Mouse (Mus musculus) MEL (cell line): ENCODE measurements at regions not wholly inside any gene's neighbourhood (a gene's known extent, or its start where the extent isn't known, plus 50 kb on each side); places are given as distances from the start of the nearest gene placed in this dataset.

ENCODE experiments used
- DNase-seq: peaks from one replicate; pipeline ENCODE4 v3.0.0; 2011; ENCODE audit warnings: low read depth, low spot score
- H3K27ac ChIP-seq: 2 replicates; pipeline ENCODE4 v1.5.1; 2012; ENCODE audit warnings: low read depth, mild to moderate bottlenecking, control low read depth, low read length, moderate library complexity; ENCODE audit not compliant: control insufficient read depth
- H3K27me3 ChIP-seq, 2 experiments: fragments of 150-350 bp in 1 of 2; sonication (generic) in 1 of 2; 2 replicates each; pipeline ENCODE4 v1.6.1; 2012; ENCODE audit warnings: low read length in 2 of 2, mild to moderate bottlenecking in 2 of 2, improper control_type of control experiment in 1 of 2, moderate library complexity in 1 of 2; ENCODE audit not compliant: insufficient read depth in 2 of 2, control insufficient read depth in 1 of 2
- H3K36me3 ChIP-seq, 2 experiments: 2 replicates each; pipeline ENCODE4 v1.6.1; 2012 to 2014; ENCODE audit warnings: low read length in 2 of 2, improper control_type of control experiment in 1 of 2, inconsistent platforms in 1 of 2, mild to moderate bottlenecking in 1 of 2; ENCODE audit not compliant: insufficient read depth in 2 of 2, control insufficient read depth in 1 of 2
- H3K4me1 ChIP-seq, 2 experiments: fragments of 150-350 bp in 1 of 2; sonication (generic) in 1 of 2; 2 replicates each; pipeline ENCODE4 v1.6.1; 2012; ENCODE audit warnings: low read length in 2 of 2, improper control_type of control experiment in 1 of 2, mild to moderate bottlenecking in 1 of 2; ENCODE audit not compliant: insufficient read depth in 2 of 2, control insufficient read depth in 1 of 2
- H3K4me3 ChIP-seq, 2 experiments: fragments of 150-350 bp in 1 of 2; sonication (generic) in 1 of 2; 2 replicates each; pipeline ENCODE4 v1.5.1; 2012; ENCODE audit warnings: low read depth in 2 of 2, low read length in 2 of 2, mild to moderate bottlenecking in 2 of 2, moderate library complexity in 2 of 2, control low read depth in 1 of 2, improper control_type of control experiment in 1 of 2; ENCODE audit not compliant: control insufficient read depth in 1 of 2, insufficient read depth in 1 of 2
- H3K79me2 ChIP-seq: 2 replicates; pipeline ENCODE4 v1.6.1; 2012; ENCODE audit warnings: mild to moderate bottlenecking, low read length, moderate library complexity; ENCODE audit not compliant: control insufficient read depth, poor library complexity, insufficient read depth
- H3K9ac ChIP-seq: 2 replicates; pipeline ENCODE4 v1.6.1; 2012; ENCODE audit warnings: low read depth, mild to moderate bottlenecking, control low read depth, low read length, moderate library complexity; ENCODE audit not compliant: control insufficient read depth, poor library complexity, severe bottlenecking
- H3K9me3 ChIP-seq: fragments of 150-350 bp; sonication (generic); replicated peaks from 2 replicates; pipeline ENCODE4 v1.6.1; 2012; ENCODE audit warnings: mild to moderate bottlenecking, low read length, improper control_type of control experiment, moderate library complexity; ENCODE audit not compliant: insufficient read depth
- CHD1 ChIP-seq: IDR thresholded peaks from 2 replicates; pipeline ENCODE4 v1.6.1; 2012; ENCODE audit warnings: low read depth, mild to moderate bottlenecking, inconsistent platforms, low read length, improper control_type of control experiment
- CTCF ChIP-seq, 3 experiments: IDR thresholded peaks in 2 of 3; conservative IDR thresholded peaks in 1 of 3; 2 replicates each; pipeline ENCODE4 v1.5.1; 2011 to 2012; ENCODE audit warnings: low read length in 3 of 3, low read depth in 2 of 3, mild to moderate bottlenecking in 2 of 3, improper control_type of control experiment in 1 of 3, inconsistent platforms in 1 of 3, mixed read lengths in 1 of 3, moderate library complexity in 1 of 3; ENCODE audit not compliant: control insufficient read depth in 1 of 3, insufficient read depth in 1 of 3, poor library complexity in 1 of 3, severe bottlenecking in 1 of 3
- E2F4 ChIP-seq: IDR thresholded peaks from 2 replicates; pipeline ENCODE4 v1.6.1; 2011; ENCODE audit warnings: low read depth, low read length, improper control_type of control experiment, borderline replicate concordance
- ETS1 ChIP-seq: IDR thresholded peaks from 2 replicates; pipeline ENCODE4 v1.6.1; 2012; ENCODE audit warnings: low read depth, mild to moderate bottlenecking, inconsistent platforms, low read length, improper control_type of control experiment, moderate library complexity
- GATA1 ChIP-seq: IDR thresholded peaks from 2 replicates; pipeline ENCODE4 v1.6.1; 2011; ENCODE audit warnings: low read depth, low read length, improper control_type of control experiment
- MAX ChIP-seq: IDR thresholded peaks from 2 replicates; pipeline ENCODE4 v1.6.1; 2011; ENCODE audit warnings: low read length, improper control_type of control experiment
- MAZ ChIP-seq: IDR thresholded peaks from 2 replicates; pipeline ENCODE4 v1.6.1; 2012; ENCODE audit warnings: low read depth, mild to moderate bottlenecking, inconsistent platforms, low read length, improper control_type of control experiment
- MEF2A ChIP-seq: IDR thresholded peaks from 2 replicates; pipeline ENCODE4 v1.6.1; 2014; ENCODE audit warnings: low read depth, mild to moderate bottlenecking, inconsistent platforms, low read length, improper control_type of control experiment; ENCODE audit not compliant: poor library complexity, insufficient replicate concordance, severe bottlenecking; ENCODE audit errors: extremely low read depth
- MYB ChIP-seq: IDR thresholded peaks from 2 replicates; pipeline ENCODE4 v1.6.1; 2011; ENCODE audit warnings: mild to moderate bottlenecking, low read depth, low read length, improper control_type of control experiment
- NELFE ChIP-seq: IDR thresholded peaks from 2 replicates; pipeline ENCODE4 v1.6.1; 2011; ENCODE audit warnings: low read depth, low read length, improper control_type of control experiment
- POLR2A ChIP-seq, 2 experiments: IDR thresholded peaks; 2 replicates each; pipeline ENCODE4 v1.6.1; 2011 to 2012; ENCODE audit warnings: low read length in 2 of 2, mild to moderate bottlenecking in 2 of 2, control low read depth in 1 of 2, improper control_type of control experiment in 1 of 2, low read depth in 1 of 2, moderate library complexity in 1 of 2; ENCODE audit not compliant: control insufficient read depth in 1 of 2, insufficient read depth in 1 of 2, poor library complexity in 1 of 2
- RAD21 ChIP-seq: IDR thresholded peaks from 2 replicates; pipeline ENCODE4 v1.6.1; 2011; ENCODE audit warnings: mild to moderate bottlenecking, low read depth, low read length, improper control_type of control experiment
- RCOR1 ChIP-seq: IDR thresholded peaks from 2 replicates; pipeline ENCODE4 v1.6.1; 2012; ENCODE audit warnings: low read depth, mild to moderate bottlenecking, inconsistent platforms, low read length, improper control_type of control experiment
- SIN3A ChIP-seq: IDR thresholded peaks from 2 replicates; pipeline ENCODE4 v1.6.1; 2012; ENCODE audit warnings: low read length, improper control_type of control experiment, inconsistent platforms
- TAL1 ChIP-seq: IDR thresholded peaks from 2 replicates; pipeline ENCODE4 v1.6.1; 2012; ENCODE audit warnings: mild to moderate bottlenecking, inconsistent platforms, low read length, moderate library complexity, mixed read lengths
- TCF12 ChIP-seq: IDR thresholded peaks from 2 replicates; pipeline ENCODE4 v1.6.1; 2014; ENCODE audit warnings: low read depth, mild to moderate bottlenecking, inconsistent platforms, low read length, improper control_type of control experiment, moderate library complexity
- UBTF ChIP-seq: IDR thresholded peaks from 2 replicates; pipeline ENCODE4 v1.6.1; 2012; ENCODE audit warnings: low read depth, mild to moderate bottlenecking, inconsistent platforms, low read length, improper control_type of control experiment, moderate library complexity, borderline replicate concordance; ENCODE audit not compliant: insufficient read depth
- USF2 ChIP-seq, 2 experiments: IDR thresholded peaks; 2 replicates each; pipeline ENCODE4 v1.6.1; 2011 to 2012; ENCODE audit warnings: improper control_type of control experiment in 2 of 2, low read length in 2 of 2, borderline replicate concordance in 1 of 2, inconsistent platforms in 1 of 2, low read depth in 1 of 2, mild to moderate bottlenecking in 1 of 2; ENCODE audit not compliant: insufficient read depth in 1 of 2
- ZC3H11A ChIP-seq: IDR thresholded peaks from 2 replicates; pipeline ENCODE4 v1.6.1; 2012; ENCODE audit warnings: low read depth, mild to moderate bottlenecking, inconsistent platforms, low read length, improper control_type of control experiment
- ZKSCAN1 ChIP-seq: IDR thresholded peaks from 2 replicates; pipeline ENCODE4 v1.6.1; 2012; ENCODE audit warnings: low read depth, mild to moderate bottlenecking, inconsistent platforms, low read length, improper control_type of control experiment, moderate library complexity
- ZMIZ1 ChIP-seq: IDR thresholded peaks from 2 replicates; pipeline ENCODE4 v1.6.1; 2012; ENCODE audit warnings: low read depth, mild to moderate bottlenecking, inconsistent platforms, low read length, improper control_type of control experiment, moderate library complexity
- ZNF384 ChIP-seq: IDR thresholded peaks from 2 replicates; pipeline ENCODE4 v1.6.1; 2012; ENCODE audit warnings: low read depth, mild to moderate bottlenecking, inconsistent platforms, low read length, improper control_type of control experiment

- peaks cover 0 to 9% of the 10 kb centered on the region in 2 experiments; a peak in 2 of 4 replicates for H3K36me3 ChIP-seq
- no peaks in the 10 kb centered on the region for H3K79me2 ChIP-seq
- no peak for DNase-seq
- H3K9me3 ChIP-seq: no peaks in the 10 kb centered on the region
- no peaks in the 10 kb centered on the region for H3K27me3 ChIP-seq
- no peak overlapping the region for H3K4me3 ChIP-seq
- peaks cover 7 to 19% of the 10 kb centered on the region in 2 experiments for H3K4me1 ChIP-seq
- H3K9ac ChIP-seq: no peak overlapping the region
- TF ChIP-seq CHD1 (no peak), CTCF (IDR thresholded peaks at IDR 0.05 in 2 of 3, conservative IDR thresholded peaks at IDR 0.05 in 1 of 3; ENCODE audit: control insufficient read depth in 1 of 3, insufficient read depth in 1 of 3, low read depth in 2 of 3, low read length in 3 of 3, poor library complexity in 1 of 3, severe bottlenecking in 1 of 3) (0 out of 6 replicates have a peak, but pooled peaks of 1 of the 3 experiments have one; percentile 0)
- no peak overlapping the region for H3K27ac ChIP-seq
Observed at GRCm38 (mm10) chr10:43743188-43744120, 158.1 kb downstream of the Qrsl1 start.

GRCm38 (mm10) chr10:43745931-43746630 is 155.5 kb downstream of the Qrsl1 start:
- Histone ChIP-seq H3K9ac (no peak overlapping the region), H3K4me3 (no peak overlapping the region), H3K27me3 (no peaks in the 10 kb centered on the region), H3K4me1 (peaks cover 0 to 9% of the 10 kb centered on the region in 2 experiments; a peak in 2 of 4 replicates), H3K79me2 (no peaks in the 10 kb centered on the region), H3K9me3 (no peaks in the 10 kb centered on the region), H3K27ac (no peak overlapping the region), H3K36me3 (no peaks in the 10 kb centered on the region)
- DNase-seq: no peak
- TF ChIP-seq GATA1: no peak
- TF ChIP-seq POLR2A (IDR thresholded peaks at IDR 0.05; ENCODE audit: control insufficient read depth in 1 of 2, insufficient read depth in 1 of 2, low read depth in 1 of 2, low read length in 2 of 2, poor library complexity in 1 of 2): no peak
- no peak for TF ChIP-seq E2F4
- TF ChIP-seq CHD1: no peak
- TF ChIP-seq MEF2A: no peak
- TF ChIP-seq CTCF (IDR thresholded peaks at IDR 0.05 in 2 of 3, conservative IDR thresholded peaks at IDR 0.05 in 1 of 3; ENCODE audit: control insufficient read depth in 1 of 3, insufficient read depth in 1 of 3, low read depth in 2 of 3, low read length in 3 of 3, poor library complexity in 1 of 3, severe bottlenecking in 1 of 3): no peak
- no peak for TF ChIP-seq ZC3H11A
- no peak for TF ChIP-seq RAD21
- no peak for TF ChIP-seq ZMIZ1
- no peak for TF ChIP-seq ZNF384

GRCm38 (mm10) chr10:43746631-43747001 is 154.9 kb downstream of the Qrsl1 start:
- H3K27ac ChIP-seq: no peak overlapping the region
- DNase-seq: no peak
- no peaks in the 10 kb centered on the region for H3K27me3 ChIP-seq
- H3K9ac ChIP-seq: no peak overlapping the region
- H3K79me2 ChIP-seq: no peaks in the 10 kb centered on the region
- H3K9me3 ChIP-seq: no peaks in the 10 kb centered on the region
- H3K36me3 ChIP-seq: peaks cover 0 to 2% of the 10 kb centered on the region in 2 experiments; a peak in 1 of 4 replicates
- peaks cover 0 to 6% of the 10 kb centered on the region in 2 experiments; a peak in 2 of 4 replicates for H3K4me1 ChIP-seq
- H3K4me3 ChIP-seq: no peak overlapping the region
- no peak for TF ChIP-seq TAL1
- TF ChIP-seq MYB: no peak
- TF ChIP-seq USF2 (IDR thresholded peaks at IDR 0.05; ENCODE audit: borderline replicate concordance in 1 of 2, insufficient read depth in 1 of 2, low read depth in 1 of 2, low read length in 2 of 2): no peak
- TF ChIP-seq SIN3A: no peak
- no peak for TF ChIP-seq TCF12
- TF ChIP-seq ZKSCAN1: no peak
- no peak for TF ChIP-seq ZMIZ1
- TF ChIP-seq MAX: no peak
- no peak for TF ChIP-seq RAD21
- no peak for TF ChIP-seq ETS1
- no peak for TF ChIP-seq UBTF
- TF ChIP-seq RCOR1: no peak
- no peak for TF ChIP-seq CTCF (IDR thresholded peaks at IDR 0.05 in 2 of 3, conservative IDR thresholded peaks at IDR 0.05 in 1 of 3; ENCODE audit: control insufficient read depth in 1 of 3, insufficient read depth in 1 of 3, low read depth in 2 of 3, low read length in 3 of 3, poor library complexity in 1 of 3, severe bottlenecking in 1 of 3)
- no peak for TF ChIP-seq NELFE
- no peak for TF ChIP-seq MAZ
